19 mouse cellular contexts compared by ENCODE assay signal in the genomic region with DNA sequence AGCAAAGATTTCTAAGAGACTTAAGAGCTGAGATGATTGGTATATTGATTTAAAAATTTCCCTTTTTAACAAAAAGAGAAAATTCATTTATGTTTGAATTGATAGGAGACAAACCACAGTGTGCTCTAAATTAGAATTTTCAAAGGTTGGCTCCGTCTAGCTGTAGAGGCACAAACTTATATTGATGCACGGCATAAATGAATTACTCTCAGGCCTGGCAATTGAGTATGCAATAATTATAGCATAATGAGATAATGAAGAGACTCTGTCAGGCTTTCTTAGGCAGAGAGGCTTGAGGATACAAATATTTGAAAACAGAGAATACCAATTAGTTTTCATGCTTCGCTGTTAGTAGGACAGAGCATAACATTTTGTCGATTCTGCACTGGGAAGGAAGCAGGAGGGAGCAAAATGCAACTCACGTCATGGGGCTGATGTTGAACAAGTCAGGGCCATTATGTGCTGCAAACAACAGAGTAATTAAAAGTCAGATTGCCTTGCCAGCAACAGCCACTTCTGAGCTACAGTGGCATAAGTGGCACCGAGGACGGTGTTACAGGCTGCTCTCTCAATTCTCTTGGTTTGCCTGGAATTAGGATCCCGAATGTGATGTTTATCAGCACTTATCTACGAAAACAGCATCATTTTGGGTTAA.
DNase-seq lines count a peak whose midpoint lies in the region; ATAC-seq lines count a peak whose summit lies in the region.
"Had no signal": no experiment of that assay in that cellular context is flagged by ENCODE, and none has a peak within 500 bp of the region (broad histone marks: within the 10 kb centered on the region; RNA-seq: fewer than 3 reads in every experiment).

No protein-coding gene starts in this region.

- no peak overlapping the region for H3K4me2 ChIP-seq in forebrain, embryonic 13.5 days
- H3K4me2 ChIP-seq in forebrain, embryonic 11.5 days (ENCODE audit: low read depth, low read length, severe bottlenecking) = no peak overlapping the region
- H3K4me2 ChIP-seq in forebrain, embryonic 16.5 days (ENCODE audit: low read length) = no peak overlapping the region
- no peak overlapping the region for H3K4me2 ChIP-seq in midbrain, embryonic 15.5 days
- H3K4me2 ChIP-seq: heart, embryonic 11.5 days; lung, embryonic 15.5 days had no signal

- no peak for DNase-seq in forebrain, embryonic 11.5 days (ENCODE audit: low spot score)
- peak; percentile 20 for DNase-seq in MN1 (ENCODE audit: low spot score)
- DNase-seq in left cerebral cortex, postnatal 14 days (ENCODE audit: low spot score in 2 of 2) = no peak
- DNase-seq in gastrocnemius, adult 18-20 months (ENCODE audit: low spot score) = no peak
- no peak for DNase-seq in heart, postnatal 14 days
- DNase-seq: cerebellum, postnatal 14 days; embryo, embryonic 11 days; gastrocnemius, adult 2 months; kidney, adult 8-10 months; kidney, postnatal 14 days; layer of hippocampus, postnatal 36 days had no signal

- H3K27me3 ChIP-seq in forebrain, embryonic 13.5 days = no peaks in the 10 kb centered on the region
- no peaks in the 10 kb centered on the region for H3K27me3 ChIP-seq in forebrain, embryonic 11.5 days (ENCODE audit: control insufficient read depth, insufficient read depth, low read length)
- no peaks in the 10 kb centered on the region for H3K27me3 ChIP-seq in forebrain, embryonic 16.5 days (replicated peaks; ENCODE audit: control insufficient read depth, insufficient read depth, low read length)
- H3K27me3 ChIP-seq in midbrain, embryonic 15.5 days (replicated peaks) = no peaks in the 10 kb centered on the region
- H3K27me3 ChIP-seq: lung, embryonic 15.5 days had no signal

- H3K36me3 ChIP-seq in forebrain, embryonic 13.5 days (ENCODE audit: poor library complexity, severe bottlenecking) = no peaks in the 10 kb centered on the region
- no peaks in the 10 kb centered on the region for H3K36me3 ChIP-seq in forebrain, embryonic 11.5 days (ENCODE audit: control insufficient read depth, insufficient read depth, low read length)
- no peaks in the 10 kb centered on the region for H3K36me3 ChIP-seq in forebrain, embryonic 16.5 days (ENCODE audit: control insufficient read depth, insufficient read depth)
- no peaks in the 10 kb centered on the region for H3K36me3 ChIP-seq in midbrain, embryonic 15.5 days (replicated peaks)
- H3K36me3 ChIP-seq: lung, embryonic 15.5 days had no signal

- no peaks in the 10 kb centered on the region for H3K9me3 ChIP-seq in forebrain, embryonic 13.5 days (replicated peaks)
- no peaks in the 10 kb centered on the region for H3K9me3 ChIP-seq in forebrain, embryonic 11.5 days (ENCODE audit: control insufficient read depth, low read length)
- no peaks in the 10 kb centered on the region for H3K9me3 ChIP-seq in forebrain, embryonic 16.5 days (ENCODE audit: control insufficient read depth, low read length)
- H3K9me3 ChIP-seq in midbrain, embryonic 15.5 days = no peaks in the 10 kb centered on the region
- H3K9me3 ChIP-seq: lung, embryonic 15.5 days had no signal

- H3K27ac ChIP-seq in forebrain, embryonic 13.5 days = no peak overlapping the region
- H3K27ac ChIP-seq in forebrain, embryonic 11.5 days (ENCODE audit: low read depth, low read length) = no peak overlapping the region
- H3K27ac ChIP-seq in forebrain, embryonic 16.5 days (ENCODE audit: low read length) = no peak overlapping the region
- H3K27ac ChIP-seq in midbrain, embryonic 15.5 days = no peak overlapping the region
- H3K27ac ChIP-seq: gastrocnemius, adult 2 months; layer of hippocampus, adult 2 months; liver, embryonic 14.5 days; lung, embryonic 15.5 days; macrophage had no signal

- intact Hi-C loops in left cerebral cortex, postnatal 14 days (cut with DNase I) = no loop called here
- intact Hi-C loops in heart, postnatal 14 days (cut with DNase I) = no loop called here

- peak; percentile 74 for ATAC-seq in forebrain, embryonic 13.5 days
- ATAC-seq in forebrain, embryonic 11.5 days (replicated peaks; ENCODE audit: low FRiP score) = no peak
- peak; percentile 77 for ATAC-seq in forebrain, embryonic 16.5 days
- ATAC-seq in midbrain, embryonic 15.5 days (replicated peaks) = peak; percentile 70

- 46% methylated on average over 9 of the region's 9 CpGs for WGBS in forebrain, embryonic 13.5 days
- whole genome bisulfite sequencing in forebrain, embryonic 11.5 days = 70% methylated on average over 9 of the region's 9 CpGs
- 25% methylated on average over 9 of the region's 9 CpGs for WGBS in forebrain, embryonic 16.5 days
- WGBS in midbrain, embryonic 15.5 days = 51% methylated on average over 9 of the region's 9 CpGs

- H3K9ac ChIP-seq in forebrain, embryonic 13.5 days = no peak overlapping the region
- H3K9ac ChIP-seq in forebrain, embryonic 11.5 days (ENCODE audit: low read length) = no peak overlapping the region
- H3K9ac ChIP-seq in forebrain, embryonic 16.5 days (replicated peaks; ENCODE audit: low read depth, low read length) = no peak overlapping the region
- H3K9ac ChIP-seq in midbrain, embryonic 15.5 days = no peak overlapping the region
- H3K9ac ChIP-seq: liver, embryonic 14.5 days; lung, embryonic 15.5 days had no signal

- H3K4me3 ChIP-seq in forebrain, embryonic 13.5 days = no peak overlapping the region
- H3K4me3 ChIP-seq in forebrain, embryonic 11.5 days (ENCODE audit: low read depth, low read length) = no peak overlapping the region
- H3K4me3 ChIP-seq in forebrain, embryonic 16.5 days (replicated peaks; ENCODE audit: low read length) = no peak overlapping the region
- H3K4me3 ChIP-seq in midbrain, embryonic 15.5 days = no peak overlapping the region
- H3K4me3 ChIP-seq: gastrocnemius, adult 2 months; layer of hippocampus, adult 2 months; lung, embryonic 15.5 days had no signal

- peaks cover 10% of the 10 kb centered on the region; the same call in 1 of the 2 replicates for H3K4me1 ChIP-seq in forebrain, embryonic 13.5 days
- no peaks in the 10 kb centered on the region for H3K4me1 ChIP-seq in forebrain, embryonic 11.5 days (replicated peaks; ENCODE audit: control insufficient read depth, insufficient read depth, low read length)
- H3K4me1 ChIP-seq in forebrain, embryonic 16.5 days (replicated peaks; ENCODE audit: control insufficient read depth, insufficient read depth, low read length) = no peaks in the 10 kb centered on the region
- no peaks in the 10 kb centered on the region for H3K4me1 ChIP-seq in midbrain, embryonic 15.5 days
- H3K4me1 ChIP-seq: lung, embryonic 15.5 days had no signal
